Mouse (Mus musculus) MEL (cell line): ENCODE measurements around the gene Gm10778. TPM values are rescaled to one million over a fixed set of nuclear protein-coding genes. Genes with fewer than 3 reads are reported as not detected.

ENCODE experiments used
- DNase-seq: peaks from one replicate; pipeline ENCODE4 v3.0.0; 2011; ENCODE audit warnings: low read depth, low spot score
- H3K27ac ChIP-seq: 2 replicates; pipeline ENCODE4 v1.5.1; 2012; ENCODE audit warnings: low read depth, mild to moderate bottlenecking, control low read depth, low read length, moderate library complexity; ENCODE audit not compliant: control insufficient read depth
- H3K27me3 ChIP-seq, 2 experiments: fragments of 150-350 bp in 1 of 2; sonication (generic) in 1 of 2; 2 replicates each; pipeline ENCODE4 v1.6.1; 2012; ENCODE audit warnings: low read length in 2 of 2, mild to moderate bottlenecking in 2 of 2, improper control_type of control experiment in 1 of 2, moderate library complexity in 1 of 2; ENCODE audit not compliant: insufficient read depth in 2 of 2, control insufficient read depth in 1 of 2
- H3K36me3 ChIP-seq, 2 experiments: 2 replicates each; pipeline ENCODE4 v1.6.1; 2012 to 2014; ENCODE audit warnings: low read length in 2 of 2, improper control_type of control experiment in 1 of 2, inconsistent platforms in 1 of 2, mild to moderate bottlenecking in 1 of 2; ENCODE audit not compliant: insufficient read depth in 2 of 2, control insufficient read depth in 1 of 2
- H3K4me1 ChIP-seq, 2 experiments: fragments of 150-350 bp in 1 of 2; sonication (generic) in 1 of 2; 2 replicates each; pipeline ENCODE4 v1.6.1; 2012; ENCODE audit warnings: low read length in 2 of 2, improper control_type of control experiment in 1 of 2, mild to moderate bottlenecking in 1 of 2; ENCODE audit not compliant: insufficient read depth in 2 of 2, control insufficient read depth in 1 of 2
- H3K4me3 ChIP-seq, 2 experiments: fragments of 150-350 bp in 1 of 2; sonication (generic) in 1 of 2; 2 replicates each; pipeline ENCODE4 v1.5.1; 2012; ENCODE audit warnings: low read depth in 2 of 2, low read length in 2 of 2, mild to moderate bottlenecking in 2 of 2, moderate library complexity in 2 of 2, control low read depth in 1 of 2, improper control_type of control experiment in 1 of 2; ENCODE audit not compliant: control insufficient read depth in 1 of 2, insufficient read depth in 1 of 2
- H3K79me2 ChIP-seq: 2 replicates; pipeline ENCODE4 v1.6.1; 2012; ENCODE audit warnings: mild to moderate bottlenecking, low read length, moderate library complexity; ENCODE audit not compliant: control insufficient read depth, poor library complexity, insufficient read depth
- H3K9ac ChIP-seq: 2 replicates; pipeline ENCODE4 v1.6.1; 2012; ENCODE audit warnings: low read depth, mild to moderate bottlenecking, control low read depth, low read length, moderate library complexity; ENCODE audit not compliant: control insufficient read depth, poor library complexity, severe bottlenecking
- H3K9me3 ChIP-seq: fragments of 150-350 bp; sonication (generic); replicated peaks from 2 replicates; pipeline ENCODE4 v1.6.1; 2012; ENCODE audit warnings: mild to moderate bottlenecking, low read length, improper control_type of control experiment, moderate library complexity; ENCODE audit not compliant: insufficient read depth
- BHLHE40 ChIP-seq: IDR thresholded peaks from 2 replicates; pipeline ENCODE4 v1.6.1; 2012; ENCODE audit warnings: low read depth, mild to moderate bottlenecking, inconsistent platforms, low read length, improper control_type of control experiment, borderline replicate concordance
- CHD1 ChIP-seq: IDR thresholded peaks from 2 replicates; pipeline ENCODE4 v1.6.1; 2012; ENCODE audit warnings: low read depth, mild to moderate bottlenecking, inconsistent platforms, low read length, improper control_type of control experiment
- CHD2 ChIP-seq: IDR thresholded peaks from 2 replicates; pipeline ENCODE4 v1.6.1; 2011; ENCODE audit warnings: low read length, improper control_type of control experiment
- CTCF ChIP-seq, 3 experiments: IDR thresholded peaks in 2 of 3; conservative IDR thresholded peaks in 1 of 3; 2 replicates each; pipeline ENCODE4 v1.5.1; 2011 to 2012; ENCODE audit warnings: low read length in 3 of 3, low read depth in 2 of 3, mild to moderate bottlenecking in 2 of 3, improper control_type of control experiment in 1 of 3, inconsistent platforms in 1 of 3, mixed read lengths in 1 of 3, moderate library complexity in 1 of 3; ENCODE audit not compliant: control insufficient read depth in 1 of 3, insufficient read depth in 1 of 3, poor library complexity in 1 of 3, severe bottlenecking in 1 of 3
- E2F4 ChIP-seq: IDR thresholded peaks from 2 replicates; pipeline ENCODE4 v1.6.1; 2011; ENCODE audit warnings: low read depth, low read length, improper control_type of control experiment, borderline replicate concordance
- ELF1 ChIP-seq: IDR thresholded peaks from 2 replicates; pipeline ENCODE4 v1.6.1; 2014; ENCODE audit warnings: low read depth, mild to moderate bottlenecking, inconsistent platforms, low read length, improper control_type of control experiment, moderate library complexity
- EP300 ChIP-seq, 2 experiments: IDR thresholded peaks; 2 replicates each; pipeline ENCODE4 v1.6.1; 2011; ENCODE audit warnings: improper control_type of control experiment in 2 of 2, low read length in 2 of 2, low read depth in 1 of 2, mild to moderate bottlenecking in 1 of 2
- ETS1 ChIP-seq: IDR thresholded peaks from 2 replicates; pipeline ENCODE4 v1.6.1; 2012; ENCODE audit warnings: low read depth, mild to moderate bottlenecking, inconsistent platforms, low read length, improper control_type of control experiment, moderate library complexity
- GABPA ChIP-seq: IDR thresholded peaks from 2 replicates; pipeline ENCODE4 v1.6.1; 2012; ENCODE audit warnings: low read depth, mild to moderate bottlenecking, inconsistent platforms, low read length, improper control_type of control experiment, moderate library complexity
- GATA1 ChIP-seq: IDR thresholded peaks from 2 replicates; pipeline ENCODE4 v1.6.1; 2011; ENCODE audit warnings: low read depth, low read length, improper control_type of control experiment
- HCFC1 ChIP-seq: IDR thresholded peaks from 2 replicates; pipeline ENCODE4 v1.6.1; 2012; ENCODE audit warnings: low read depth, mild to moderate bottlenecking, inconsistent platforms, low read length, improper control_type of control experiment, moderate library complexity
- JUND ChIP-seq: IDR thresholded peaks from 2 replicates; pipeline ENCODE4 v1.6.1; 2011; ENCODE audit warnings: low read depth, mild to moderate bottlenecking, improper control_type of control experiment, low read length
- KAT2A ChIP-seq: conservative IDR thresholded peaks from 2 replicates; pipeline ENCODE4 v1.6.1; 2012; ENCODE audit warnings: low read depth, low read length, improper control_type of control experiment, inconsistent platforms
- MAFK ChIP-seq: IDR thresholded peaks from 2 replicates; pipeline ENCODE4 v1.6.1; 2011; ENCODE audit warnings: low read depth, mild to moderate bottlenecking, low read length, improper control_type of control experiment, borderline replicate concordance
- MAX ChIP-seq: IDR thresholded peaks from 2 replicates; pipeline ENCODE4 v1.6.1; 2011; ENCODE audit warnings: low read length, improper control_type of control experiment
- MAZ ChIP-seq: IDR thresholded peaks from 2 replicates; pipeline ENCODE4 v1.6.1; 2012; ENCODE audit warnings: low read depth, mild to moderate bottlenecking, inconsistent platforms, low read length, improper control_type of control experiment
- MEF2A ChIP-seq: IDR thresholded peaks from 2 replicates; pipeline ENCODE4 v1.6.1; 2014; ENCODE audit warnings: low read depth, mild to moderate bottlenecking, inconsistent platforms, low read length, improper control_type of control experiment; ENCODE audit not compliant: poor library complexity, insufficient replicate concordance, severe bottlenecking; ENCODE audit errors: extremely low read depth
- MXI1 ChIP-seq: IDR thresholded peaks from 2 replicates; pipeline ENCODE4 v1.6.1; 2011; ENCODE audit warnings: mild to moderate bottlenecking, low read depth, low read length, improper control_type of control experiment
- MYB ChIP-seq: IDR thresholded peaks from 2 replicates; pipeline ENCODE4 v1.6.1; 2011; ENCODE audit warnings: mild to moderate bottlenecking, low read depth, low read length, improper control_type of control experiment
- MYC ChIP-seq: IDR thresholded peaks from 2 replicates; pipeline ENCODE4 v1.6.1; 2011; ENCODE audit warnings: low read depth, mild to moderate bottlenecking, low read length, improper control_type of control experiment, moderate library complexity
- NELFE ChIP-seq: IDR thresholded peaks from 2 replicates; pipeline ENCODE4 v1.6.1; 2011; ENCODE audit warnings: low read depth, low read length, improper control_type of control experiment
- NRF1 ChIP-seq: IDR thresholded peaks from 2 replicates; pipeline ENCODE4 v1.6.1; 2014; ENCODE audit warnings: low read depth, mild to moderate bottlenecking, inconsistent platforms, low read length, improper control_type of control experiment, moderate library complexity; ENCODE audit not compliant: poor library complexity, insufficient read depth, severe bottlenecking
- POLR2A ChIP-seq, 2 experiments: IDR thresholded peaks; 2 replicates each; pipeline ENCODE4 v1.6.1; 2011 to 2012; ENCODE audit warnings: low read length in 2 of 2, mild to moderate bottlenecking in 2 of 2, control low read depth in 1 of 2, improper control_type of control experiment in 1 of 2, low read depth in 1 of 2, moderate library complexity in 1 of 2; ENCODE audit not compliant: control insufficient read depth in 1 of 2, insufficient read depth in 1 of 2, poor library complexity in 1 of 2
- POLR2AphosphoS2 ChIP-seq: IDR thresholded peaks from 2 replicates; pipeline ENCODE4 v1.6.1; 2011; ENCODE audit warnings: low read length, improper control_type of control experiment
- POLR2AphosphoS5 ChIP-seq: IDR thresholded peaks from 2 replicates; pipeline ENCODE4 v1.6.1; 2012; ENCODE audit warnings: low read depth, borderline replicate concordance, mild to moderate bottlenecking, inconsistent platforms, low read length, moderate library complexity, mixed read lengths
- RAD21 ChIP-seq: IDR thresholded peaks from 2 replicates; pipeline ENCODE4 v1.6.1; 2011; ENCODE audit warnings: mild to moderate bottlenecking, low read depth, low read length, improper control_type of control experiment
- SIN3A ChIP-seq: IDR thresholded peaks from 2 replicates; pipeline ENCODE4 v1.6.1; 2012; ENCODE audit warnings: low read length, improper control_type of control experiment, inconsistent platforms
- SMC3 ChIP-seq: IDR thresholded peaks from 2 replicates; pipeline ENCODE4 v1.6.1; 2011; ENCODE audit warnings: low read depth, low read length, improper control_type of control experiment
- TAL1 ChIP-seq: IDR thresholded peaks from 2 replicates; pipeline ENCODE4 v1.6.1; 2012; ENCODE audit warnings: mild to moderate bottlenecking, inconsistent platforms, low read length, moderate library complexity, mixed read lengths
- TBP ChIP-seq: IDR thresholded peaks from 2 replicates; pipeline ENCODE4 v1.8.0; 2011; ENCODE audit warnings: low read depth, low read length, improper control_type of control experiment
- UBTF ChIP-seq: IDR thresholded peaks from 2 replicates; pipeline ENCODE4 v1.6.1; 2012; ENCODE audit warnings: low read depth, mild to moderate bottlenecking, inconsistent platforms, low read length, improper control_type of control experiment, moderate library complexity, borderline replicate concordance; ENCODE audit not compliant: insufficient read depth
- USF1 ChIP-seq: IDR thresholded peaks from 2 replicates; pipeline ENCODE4 v1.6.1; 2014; ENCODE audit warnings: low read depth, mild to moderate bottlenecking, inconsistent platforms, low read length, improper control_type of control experiment, moderate library complexity
- ZC3H11A ChIP-seq: IDR thresholded peaks from 2 replicates; pipeline ENCODE4 v1.6.1; 2012; ENCODE audit warnings: low read depth, mild to moderate bottlenecking, inconsistent platforms, low read length, improper control_type of control experiment
- ZKSCAN1 ChIP-seq: IDR thresholded peaks from 2 replicates; pipeline ENCODE4 v1.6.1; 2012; ENCODE audit warnings: low read depth, mild to moderate bottlenecking, inconsistent platforms, low read length, improper control_type of control experiment, moderate library complexity
- ZMIZ1 ChIP-seq: IDR thresholded peaks from 2 replicates; pipeline ENCODE4 v1.6.1; 2012; ENCODE audit warnings: low read depth, mild to moderate bottlenecking, inconsistent platforms, low read length, improper control_type of control experiment, moderate library complexity
- ZNF384 ChIP-seq: IDR thresholded peaks from 2 replicates; pipeline ENCODE4 v1.6.1; 2012; ENCODE audit warnings: low read depth, mild to moderate bottlenecking, inconsistent platforms, low read length, improper control_type of control experiment
- polyA plus RNA-seq, 2 experiments: library from polyadenylated mRNA; stranded (reverse) in 1 of 2; unstranded in 1 of 2; fragments of >175 nt in 1 of 2; fragments of >200 nt in 1 of 2; gene quantifications; 2 replicates each; pipeline versions ENCODE4 v1.2.1 to v1.2.4; 2012; ENCODE audit warnings: low replicate concordance in 2 of 2, low read depth in 1 of 2; ENCODE audit not compliant: insufficient read length in 2 of 2, insufficient read depth in 1 of 2, missing spikeins in 1 of 2
- total RNA-seq: library from RNA; depleted of rRNA; stranded (reverse); fragments of 300-350 nt; gene quantifications from 2 replicates; pipeline ENCODE4 v1.2.3, GENCODE M21; 2012

Gene Gm10778
- total and polyA plus RNA-seq, 3 experiments, result 2.0 to 3.9 TPM; not detected in 1

DNA sequence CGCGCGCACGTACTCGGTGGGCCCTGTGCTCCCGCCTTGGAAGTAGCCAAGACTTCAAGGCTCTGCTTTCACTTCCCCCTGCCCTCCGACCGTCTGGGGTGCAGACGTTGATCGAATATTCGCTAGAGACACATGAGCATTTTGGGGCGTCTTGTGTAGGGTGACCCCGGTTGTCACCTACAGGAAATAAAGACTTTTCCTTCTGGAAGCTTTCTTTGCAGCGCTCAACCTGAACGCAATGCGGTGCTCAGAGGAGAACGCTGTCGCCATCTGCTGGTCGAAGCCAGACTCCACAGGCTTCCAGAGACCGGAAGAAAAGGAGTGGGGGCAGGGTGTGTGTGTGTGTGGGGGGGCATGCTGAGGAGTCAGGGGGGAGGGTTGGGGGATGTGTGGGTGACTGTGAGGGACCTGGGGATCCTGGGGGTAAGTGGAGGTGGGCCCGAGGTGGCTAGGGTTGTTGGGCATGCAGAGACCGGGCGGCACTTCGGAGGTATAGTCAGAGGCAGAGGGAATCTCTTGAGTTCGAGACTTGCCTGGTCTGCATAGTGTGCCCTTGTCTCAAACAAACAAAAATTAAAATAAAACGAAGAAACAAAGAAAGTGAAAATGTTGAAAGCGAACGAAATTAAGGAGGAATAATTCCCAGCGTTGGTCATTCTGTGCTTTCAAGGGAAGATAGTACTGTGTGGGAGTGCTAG lies 43.7 kb upstream of the Gm10778 start:
- H3K9me3 ChIP-seq, result no peaks in the 10 kb centered on the region
- peak overlapping the region; percentile 91 for H3K27ac ChIP-seq
- no peaks in the 10 kb centered on the region; the same call in 1 of the 2 replicates for H3K79me2 ChIP-seq
- peak; percentile 94 for DNase-seq
- peak overlapping the region; percentile 67 to 79 for H3K4me3 ChIP-seq
- H3K9ac ChIP-seq, result peak overlapping the region; percentile 82
- H3K27me3 ChIP-seq, result no peaks in the 10 kb centered on the region
- peaks cover 0 to 18% of the 10 kb centered on the region in 2 experiments; a peak in 2 of 4 replicates for H3K36me3 ChIP-seq
- peaks cover 10 to 23% of the 10 kb centered on the region in 2 experiments for H3K4me1 ChIP-seq
- TF ChIP-seq JUND (0 out of 2 replicates have a peak, but pooled peaks have one; percentile 6), EP300 (IDR thresholded peaks at IDR 0.05; ENCODE audit: low read depth in 1 of 2, low read length in 2 of 2) (peak; percentile 21 to 60; a peak in 2 of 4 replicates), MAFK (no peak), HCFC1 (peak; percentile 78), ZC3H11A (peak; percentile 51), MAZ (peak; percentile 94), MEF2A (no peak), BHLHE40 (peak; percentile 71), CHD2 (peak; percentile 75), SIN3A (peak; percentile 94), ZKSCAN1 (no peak), ZMIZ1 (0 out of 2 replicates have a peak, but pooled peaks have one; percentile 34), CTCF (IDR thresholded peaks at IDR 0.05 in 2 of 3, conservative IDR thresholded peaks at IDR 0.05 in 1 of 3; ENCODE audit: control insufficient read depth in 1 of 3, insufficient read depth in 1 of 3, low read depth in 2 of 3, low read length in 3 of 3, poor library complexity in 1 of 3, severe bottlenecking in 1 of 3) (peak; percentile 73 to 96 (median 85)), MAX (no peak), USF1 (no peak; the same call in 1 of the 2 replicates), GABPA (0 out of 2 replicates have a peak, but pooled peaks have one; percentile 16), TAL1 (no peak), NRF1 (peak; percentile 63; the same call in 1 of the 2 replicates), RAD21 (peak; percentile 69), MYC (peak; percentile 81; the same call in 1 of the 2 replicates), UBTF (0 out of 2 replicates have a peak, but pooled peaks have one; percentile 83), MYB (no peak), CHD1 (peak; percentile 83; the same call in 1 of the 2 replicates), MXI1 (peak; percentile 81), ELF1 (peak; percentile 92), ETS1 (peak; percentile 79), KAT2A (no peak), ZNF384 (0 out of 2 replicates have a peak, but pooled peaks have one; percentile 13), GATA1 (no peak), SMC3 (peak; percentile 66), TBP (peak; percentile 64; the same call in 1 of the 2 replicates), E2F4 (no peak), POLR2AphosphoS2 (peak; percentile 50), NELFE (peak; percentile 69), POLR2AphosphoS5 (no peak), POLR2A (IDR thresholded peaks at IDR 0.05; ENCODE audit: control insufficient read depth in 1 of 2, insufficient read depth in 1 of 2, low read depth in 1 of 2, low read length in 2 of 2, poor library complexity in 1 of 2) (peak; percentile 75 to 83)
